Mouse (Mus musculus): ENCODE results near the gene Zswim7. TPM values are rescaled to one million over a fixed set of nuclear protein-coding genes. Genes with fewer than 3 reads are reported as not detected.
A peak's percentile ranks its signal among the peaks of the same experiment; 100 is the strongest.
"Not testable (repeated sequence)": the region's sequence is repeated elsewhere in the genome, so short reads cannot be mapped to it uniquely, and the experiment has no call there.

The Zswim7 gene
- 7.4 and 8.9 TPM in 2 replicates for total RNA-seq (2015)
- 5.1 and 9.3 TPM in 2 replicates for total RNA-seq (2017)

DNA sequence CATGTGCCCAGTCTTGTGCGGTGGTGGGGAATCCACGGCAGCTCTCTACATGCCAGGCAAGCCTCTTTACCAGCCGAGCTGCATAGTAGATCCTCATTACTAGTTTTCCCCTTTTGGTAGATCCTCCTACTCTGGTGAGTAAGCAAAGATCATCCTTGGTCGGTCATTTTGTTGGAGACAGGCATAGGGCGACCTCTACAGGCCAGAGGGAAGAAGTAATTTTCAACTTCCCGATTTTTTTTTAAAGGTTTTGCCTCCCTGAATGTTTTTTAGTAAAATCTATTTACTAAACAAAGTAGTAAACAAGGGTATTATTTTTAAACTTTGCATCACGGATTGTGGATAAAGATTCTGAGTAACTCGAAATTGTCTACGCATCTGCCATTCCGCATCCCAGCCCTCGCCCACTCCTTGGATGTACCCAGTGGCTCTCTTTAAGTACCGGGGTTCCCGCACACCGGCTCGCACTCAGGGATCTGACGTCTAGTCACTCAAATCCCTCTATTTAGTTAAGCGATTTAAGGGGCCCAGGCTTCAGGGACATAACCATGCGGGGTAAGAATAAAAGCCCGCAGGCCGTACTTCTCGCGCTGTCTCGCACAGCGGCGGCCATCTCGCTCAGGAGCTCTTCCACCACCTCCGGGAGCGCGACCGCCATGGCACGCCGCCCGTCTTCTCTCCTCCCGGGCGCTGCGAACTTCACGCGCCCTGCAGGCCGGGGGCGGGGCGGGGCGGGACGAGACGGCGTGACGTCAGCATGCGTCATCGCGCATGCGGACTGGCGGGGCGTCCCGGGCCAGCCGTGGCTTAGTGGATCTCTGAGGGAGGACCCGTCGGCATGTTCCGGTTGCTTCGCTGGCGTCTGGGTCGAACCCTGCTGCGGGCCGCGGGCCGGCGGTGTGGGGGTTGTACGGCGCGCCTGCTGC is at the start of gene Zswim7, which contains the start of gene Ttc19:
Gene Zswim7 (minus strand): TSS at position 701 of the 926 bp plus-strand sequence.
Gene Ttc19 (plus strand): TSS at position 799 of the 926 bp plus-strand sequence.
- ATAC-seq (replicated peaks; ENCODE audit: poor library complexity), result peak; percentile 72

DNA sequence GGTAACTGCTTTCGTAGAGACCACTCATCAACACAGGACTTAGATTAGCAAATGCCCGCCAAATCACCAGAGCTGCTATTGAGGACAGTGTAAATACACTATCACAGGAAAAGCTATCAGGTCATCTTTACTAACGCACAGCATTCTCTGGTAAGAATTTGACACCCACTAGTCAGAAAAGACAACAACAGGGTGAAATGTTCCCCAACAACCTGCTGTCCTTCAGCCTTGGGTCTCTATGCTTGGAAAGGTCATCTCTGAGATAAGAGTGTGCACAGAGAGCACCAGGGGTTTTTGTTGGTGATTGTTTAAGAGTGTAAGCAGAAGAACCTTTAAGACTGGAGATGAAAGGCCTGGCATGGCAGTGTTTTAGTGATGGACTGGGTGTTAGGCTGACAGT is 42.5 kb upstream of the Zswim7 start:
- no peak for ATAC-seq (replicated peaks; ENCODE audit: poor library complexity)

DNA sequence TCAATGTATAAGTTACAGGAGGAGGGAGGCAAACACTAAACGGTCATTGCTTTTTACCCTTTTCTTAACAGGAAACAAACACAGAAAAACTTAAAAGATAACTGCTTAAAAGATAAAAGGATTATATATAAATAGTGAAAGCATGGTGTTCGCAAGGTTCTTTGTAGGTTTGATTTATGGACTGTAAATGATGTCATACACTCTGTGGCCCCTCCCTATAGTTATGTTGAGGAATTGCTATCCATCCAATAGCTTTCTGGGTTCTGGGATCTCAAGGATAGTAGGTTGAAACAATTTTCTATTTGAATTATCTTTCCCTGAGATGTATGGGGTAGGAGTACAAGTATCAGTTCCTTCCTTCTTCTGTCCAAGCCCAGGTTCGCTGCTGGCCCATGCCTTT is 38.9 kb upstream of the Zswim7 start:
- no peak for ATAC-seq (replicated peaks; ENCODE audit: poor library complexity)

DNA sequence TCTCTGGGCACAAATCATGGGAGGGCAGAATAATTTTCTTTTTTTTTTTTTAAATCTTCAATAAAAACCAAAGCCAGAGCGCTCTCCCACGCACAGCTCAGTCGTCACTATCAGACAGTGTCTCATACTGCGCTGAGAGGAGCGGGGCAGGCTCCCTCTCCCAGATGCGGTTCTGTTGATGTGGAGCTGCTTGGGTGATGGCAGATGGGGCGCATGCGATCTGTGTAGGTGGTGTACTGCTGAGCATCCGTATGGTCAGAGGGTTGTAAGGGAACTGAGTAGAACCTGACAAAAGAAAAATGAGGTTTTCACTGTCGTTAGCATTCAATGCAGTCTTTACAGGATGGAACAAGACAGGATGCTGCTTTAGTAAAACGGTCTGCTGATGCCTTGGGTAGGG is 36.6 kb upstream of the Zswim7 start:
- ATAC-seq (replicated peaks; ENCODE audit: poor library complexity), result no peak

DNA sequence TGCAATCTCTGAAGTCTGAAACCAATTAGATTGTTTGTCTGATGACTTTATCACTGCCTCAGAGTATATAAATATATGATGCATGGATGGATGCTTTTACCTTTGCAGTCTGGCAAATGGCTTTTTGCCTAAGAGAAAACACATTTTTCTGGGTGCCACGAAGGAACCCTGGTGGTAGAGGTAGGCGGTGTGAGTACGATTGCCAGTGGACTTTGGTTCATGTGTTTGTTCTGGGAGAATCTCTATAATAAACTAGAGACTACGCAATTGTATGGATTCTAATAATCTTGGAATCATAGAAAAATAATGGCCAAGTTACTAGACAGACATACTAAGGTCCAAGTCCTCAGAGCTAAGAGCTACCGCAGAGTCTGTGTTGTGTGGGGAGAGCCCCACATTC is 33.8 kb upstream of the Zswim7 start:
- ATAC-seq (replicated peaks; ENCODE audit: poor library complexity), result no peak

DNA sequence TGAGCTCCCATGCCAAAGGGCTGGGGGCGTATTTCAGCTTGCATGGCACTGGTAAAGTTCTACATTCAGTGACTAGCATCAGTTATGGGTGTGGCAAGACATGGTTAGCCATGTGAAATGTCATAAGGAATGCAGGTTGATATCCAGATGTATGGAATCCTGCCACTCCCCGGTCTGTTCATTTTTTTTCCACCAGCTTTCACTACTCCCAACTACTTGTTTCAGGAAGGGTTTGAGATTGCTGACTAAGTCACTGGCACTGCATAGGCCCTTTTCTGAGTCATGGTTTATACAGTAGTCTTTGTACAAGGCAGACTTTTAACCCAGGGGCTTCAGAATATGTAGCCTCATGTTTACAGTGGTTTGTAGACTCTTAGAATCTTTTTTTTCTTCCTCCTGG is 28.1 kb upstream of the Zswim7 start:
- no peak for ATAC-seq (replicated peaks; ENCODE audit: poor library complexity)

DNA sequence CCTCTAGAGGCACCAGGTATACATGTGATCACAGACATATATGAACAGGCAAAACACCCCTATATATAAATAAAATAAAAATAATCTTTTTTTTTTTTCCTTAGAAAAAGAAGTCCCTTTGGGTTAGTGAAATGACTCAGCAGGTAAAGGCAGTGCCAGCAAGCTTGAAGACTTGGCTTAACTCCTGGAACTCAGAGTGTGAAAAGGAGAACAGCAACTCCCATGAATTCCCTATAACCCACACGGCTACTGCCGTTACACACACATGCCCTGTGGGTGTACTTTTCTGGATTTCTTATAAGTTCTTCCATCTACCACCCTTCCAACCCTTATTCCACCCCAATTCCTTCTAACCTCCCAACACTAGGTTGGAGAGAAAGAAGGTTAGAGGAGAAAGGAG is 24.7 kb upstream of the Zswim7 start:
- no peak for ATAC-seq (replicated peaks; ENCODE audit: poor library complexity)

DNA sequence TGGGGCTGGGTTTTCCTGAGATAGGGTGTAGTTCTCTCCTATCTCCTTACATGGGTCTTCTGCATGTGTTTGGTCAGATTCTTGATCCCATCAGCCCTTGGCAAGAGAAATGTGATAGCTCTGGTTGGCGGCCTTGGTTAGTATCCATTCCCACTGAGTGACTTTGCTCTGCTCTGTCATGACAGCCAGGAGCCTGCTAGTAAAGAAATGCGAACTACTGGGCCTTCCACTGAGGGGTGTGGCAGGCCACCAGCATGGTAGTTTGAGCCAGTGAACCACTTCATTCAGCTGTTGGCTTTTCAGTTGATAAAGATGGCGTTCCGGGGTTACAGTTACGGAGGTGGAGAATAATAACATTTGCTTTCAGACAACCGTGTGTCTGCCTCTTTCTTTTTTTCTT is 17.7 kb upstream of the Zswim7 start:
- ATAC-seq (replicated peaks; ENCODE audit: poor library complexity), result no peak

DNA sequence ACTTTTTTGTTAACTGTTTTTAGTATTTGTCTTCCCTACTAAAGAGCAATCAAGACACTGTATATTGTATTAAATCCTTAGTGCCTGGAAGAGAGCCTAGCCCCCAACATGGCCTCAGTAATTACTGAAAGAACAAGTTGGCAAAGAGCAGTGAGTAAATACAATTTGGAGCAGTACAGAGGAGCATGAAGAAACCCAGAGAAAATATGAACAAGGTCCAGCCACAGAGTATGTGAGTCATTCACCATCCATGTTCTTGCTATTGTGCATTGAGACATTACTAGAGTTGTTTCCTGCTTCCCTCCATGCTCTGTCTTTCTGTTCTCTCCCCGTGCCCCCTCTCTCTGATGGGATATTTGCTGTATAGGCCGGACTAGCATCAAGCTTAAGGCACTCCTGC is 12.9 kb upstream of the Zswim7 start:
- ATAC-seq (replicated peaks; ENCODE audit: poor library complexity), result no peak

DNA sequence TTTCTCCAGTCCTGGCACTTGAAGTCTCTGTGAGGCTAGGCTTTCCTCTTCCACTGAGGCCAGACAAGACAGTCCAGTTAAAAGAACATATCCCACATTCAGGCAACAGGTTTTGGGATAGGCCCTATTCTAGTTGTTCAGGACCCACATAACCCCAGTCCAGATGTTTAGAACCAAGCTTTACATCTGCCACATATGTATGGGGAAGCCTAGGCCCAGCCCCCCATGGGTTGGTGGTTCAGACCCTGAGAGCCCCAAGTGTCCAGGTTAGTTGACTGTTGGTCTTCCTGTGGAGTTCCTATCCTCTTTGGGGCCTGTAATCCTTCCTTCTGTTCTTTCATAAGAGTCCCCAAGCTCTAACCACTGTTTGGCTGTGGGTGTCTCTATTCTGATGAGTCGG is 6.5 kb upstream of the Zswim7 start:
- ATAC-seq (replicated peaks; ENCODE audit: poor library complexity), result no peak

DNA sequence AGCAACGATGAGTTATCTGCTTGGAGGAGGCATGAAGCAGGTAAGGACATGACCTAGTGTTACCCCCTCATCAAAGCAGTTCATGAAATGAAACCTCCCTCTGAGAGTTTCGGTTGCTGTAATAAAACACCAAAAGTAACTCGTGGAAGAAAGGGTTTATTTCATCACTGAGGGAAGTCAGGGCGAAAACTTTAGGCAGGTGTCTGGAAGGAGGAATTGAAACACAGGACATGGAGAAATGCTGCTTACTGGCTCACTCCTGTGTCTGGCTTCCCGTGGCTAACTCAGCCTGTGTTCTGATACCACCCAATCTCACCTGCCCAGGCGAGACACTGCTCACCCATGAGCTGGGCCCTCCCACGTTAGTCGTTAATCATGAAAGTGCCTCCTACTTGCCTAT is 3.8 kb upstream of the Zswim7 start:
- no peak for ATAC-seq (replicated peaks; ENCODE audit: poor library complexity)

DNA sequence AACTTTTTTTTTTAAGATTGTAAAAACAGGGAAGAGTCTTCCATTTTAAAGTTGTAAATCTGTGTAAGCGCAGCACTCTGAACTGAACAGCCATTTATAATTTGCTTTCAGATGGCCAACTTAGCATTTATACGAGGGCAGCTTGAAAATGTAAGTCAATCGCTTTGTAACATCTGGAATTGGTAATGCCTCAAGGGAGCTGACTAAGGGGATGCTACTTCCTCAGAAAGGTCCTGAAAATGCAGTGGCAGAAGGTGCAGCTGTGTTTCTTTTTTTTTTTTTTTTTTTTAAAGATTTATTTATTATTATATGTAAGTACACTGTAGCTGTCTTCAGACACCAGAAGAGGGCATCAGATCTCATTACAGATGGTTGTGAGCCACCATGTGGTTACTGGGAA is 2.8 kb upstream of the Zswim7 start:
- ATAC-seq (replicated peaks; ENCODE audit: poor library complexity), result not testable (repeated sequence)

DNA sequence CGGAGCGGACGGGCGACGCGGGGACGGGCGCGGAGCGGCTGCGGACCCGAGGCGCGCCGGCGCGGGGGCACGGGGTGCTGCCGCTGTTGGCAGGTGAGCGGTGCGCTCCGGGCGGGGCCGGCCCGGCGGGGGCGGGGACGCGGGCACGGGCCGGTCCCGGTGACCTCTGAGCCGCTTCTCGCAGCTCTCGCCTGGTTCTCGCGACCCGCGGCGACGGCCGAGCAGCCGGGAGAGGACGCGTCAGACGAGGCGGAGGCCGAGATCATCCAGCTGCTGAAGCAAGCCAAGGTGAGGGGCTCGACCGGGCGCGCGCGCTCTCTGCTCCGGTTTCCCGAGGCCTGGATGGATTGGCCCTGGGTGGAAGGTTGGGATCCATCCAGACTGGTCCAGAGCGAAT is 424 bp upstream of the Zswim7 start:
- peak; percentile 24 for ATAC-seq (replicated peaks; ENCODE audit: poor library complexity)

DNA sequence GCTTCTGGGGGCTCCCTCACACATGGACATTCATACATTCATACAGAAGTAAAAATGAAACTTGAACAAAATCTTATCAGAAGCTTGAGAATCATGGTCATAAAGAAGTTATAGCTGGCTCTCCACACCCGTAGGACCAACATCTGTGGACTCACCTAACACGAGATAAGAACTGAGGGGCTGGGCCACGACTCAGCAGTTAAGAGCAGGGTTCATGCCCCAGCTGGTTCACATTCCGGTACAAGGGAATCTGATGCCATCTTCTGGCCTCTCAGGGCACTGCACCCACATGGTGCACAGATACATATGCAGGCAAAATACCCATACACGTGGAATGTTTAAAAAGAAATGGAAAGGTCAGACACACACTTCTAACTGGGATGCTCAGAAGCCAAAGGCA is 3.1 kb downstream of the Zswim7 start:
- ATAC-seq (replicated peaks; ENCODE audit: poor library complexity), result peak; percentile 80

DNA sequence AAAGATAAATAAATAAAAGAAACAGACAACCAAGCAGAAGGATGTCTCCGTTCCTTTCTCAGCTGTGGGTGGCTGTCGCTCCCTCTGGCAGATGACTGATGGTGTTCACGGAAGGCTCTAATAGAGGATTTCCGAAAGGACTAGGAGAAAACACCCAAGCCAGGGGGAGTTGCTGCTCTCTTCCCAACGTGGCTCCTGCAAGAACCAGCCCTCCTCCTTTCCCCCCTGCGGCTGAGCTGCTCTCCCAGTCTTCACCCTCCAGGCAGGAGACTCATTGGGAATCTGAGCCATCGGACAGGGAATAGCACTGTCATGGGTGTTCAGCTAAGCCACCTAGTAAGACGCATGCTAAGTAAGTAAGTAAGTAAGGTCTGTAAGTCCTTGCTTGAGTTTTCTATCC is 4.1 kb downstream of the Zswim7 start:
- no peak for ATAC-seq (replicated peaks; ENCODE audit: poor library complexity)

DNA sequence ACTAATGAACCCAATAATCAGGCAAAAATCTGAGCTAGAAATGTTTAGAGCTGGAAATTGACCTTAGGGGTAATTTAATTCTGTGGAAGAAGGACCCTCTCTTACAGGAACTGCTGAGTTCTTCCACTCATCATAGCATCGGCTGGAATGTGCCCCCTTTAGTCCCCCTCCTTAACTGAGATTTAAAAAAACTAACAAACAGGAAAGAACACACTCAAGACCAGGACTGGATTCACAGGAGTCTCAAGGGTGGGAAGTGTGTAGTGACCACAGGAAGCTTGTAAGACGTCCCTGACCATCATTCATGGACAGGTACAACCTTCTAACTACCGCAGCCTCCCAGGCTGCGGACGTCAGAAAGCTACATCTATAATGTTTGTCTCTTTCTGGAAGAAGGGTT is 10.3 kb downstream of the Zswim7 start:
- ATAC-seq (replicated peaks; ENCODE audit: poor library complexity), result no peak

DNA sequence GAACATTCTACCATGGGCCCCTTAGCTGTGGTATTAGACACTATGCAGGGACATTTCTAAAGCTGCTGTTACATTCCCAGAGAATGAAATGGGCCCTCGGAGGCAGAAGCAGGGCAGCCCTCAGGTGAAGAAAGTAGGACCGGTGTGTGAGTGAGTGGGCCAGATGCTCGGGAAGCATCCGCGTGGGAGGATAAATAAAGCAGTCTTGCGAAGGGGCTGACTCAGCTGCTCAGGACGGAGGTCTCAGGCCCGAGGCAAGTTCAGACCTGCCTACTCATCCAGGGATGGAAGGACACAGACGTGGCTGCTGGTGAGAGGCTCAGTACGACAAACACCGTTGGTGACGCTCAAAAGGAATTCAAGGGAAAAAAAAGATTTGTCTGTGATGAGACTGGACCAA is 12.1 kb downstream of the Zswim7 start:
- no peak for ATAC-seq (replicated peaks; ENCODE audit: poor library complexity)

DNA sequence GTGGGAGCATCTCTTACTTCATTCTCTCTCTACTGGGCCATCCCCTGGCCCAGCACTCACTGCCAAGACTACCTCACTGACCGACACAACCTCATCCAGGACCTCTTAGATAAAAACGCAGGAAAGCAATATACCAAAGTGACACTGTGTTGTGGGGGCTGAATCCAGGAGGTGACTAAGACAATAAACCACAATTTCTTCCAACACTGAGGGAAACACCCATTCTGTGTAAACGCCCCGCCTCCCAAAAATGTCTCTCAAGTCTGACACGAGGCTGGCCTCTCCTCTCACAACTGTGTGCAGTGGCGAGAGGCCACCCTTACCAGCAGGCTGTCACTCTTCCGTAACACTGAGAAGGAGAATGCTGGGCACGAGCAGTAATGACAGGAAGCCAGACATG is 12.8 kb downstream of the Zswim7 start:
- ATAC-seq (replicated peaks; ENCODE audit: poor library complexity), result no peak

DNA sequence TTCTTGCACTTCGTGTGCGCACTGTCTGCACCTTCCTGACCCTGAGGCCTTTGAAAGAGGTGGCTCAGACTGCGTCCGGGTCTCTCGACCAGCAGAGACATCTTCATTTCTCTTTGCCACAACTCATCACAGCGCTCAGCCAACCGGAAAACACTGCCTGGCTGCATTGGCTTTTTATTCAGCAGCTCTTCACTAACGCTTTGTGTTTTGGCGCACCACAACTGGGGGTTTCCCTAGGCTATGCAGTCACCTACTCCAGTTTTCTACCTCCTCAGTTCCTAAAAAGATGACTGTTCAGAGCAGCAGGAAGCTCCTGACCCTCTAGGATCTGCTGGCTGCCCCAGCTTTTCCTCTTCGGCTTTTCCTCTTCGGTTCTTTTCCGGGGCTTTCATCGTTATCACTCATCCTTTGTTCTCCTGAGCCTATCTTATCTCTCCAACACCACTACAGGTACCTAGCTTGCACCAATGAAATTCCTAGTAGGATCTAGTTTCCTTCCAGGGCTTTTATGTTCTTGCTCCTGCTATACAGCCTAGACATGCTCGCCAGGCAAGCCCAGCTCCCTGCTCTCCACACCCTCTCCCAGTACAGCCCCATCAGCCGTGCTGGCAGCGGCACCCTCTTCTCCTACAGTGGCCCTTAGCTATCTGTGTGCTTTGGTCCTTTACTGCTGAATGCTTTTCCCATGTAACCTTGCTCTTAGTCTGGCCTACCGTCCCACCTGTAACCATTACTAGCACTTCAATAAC is 14.5 kb downstream of the Zswim7 start:
- ATAC-seq (replicated peaks; ENCODE audit: poor library complexity), result no peak

DNA sequence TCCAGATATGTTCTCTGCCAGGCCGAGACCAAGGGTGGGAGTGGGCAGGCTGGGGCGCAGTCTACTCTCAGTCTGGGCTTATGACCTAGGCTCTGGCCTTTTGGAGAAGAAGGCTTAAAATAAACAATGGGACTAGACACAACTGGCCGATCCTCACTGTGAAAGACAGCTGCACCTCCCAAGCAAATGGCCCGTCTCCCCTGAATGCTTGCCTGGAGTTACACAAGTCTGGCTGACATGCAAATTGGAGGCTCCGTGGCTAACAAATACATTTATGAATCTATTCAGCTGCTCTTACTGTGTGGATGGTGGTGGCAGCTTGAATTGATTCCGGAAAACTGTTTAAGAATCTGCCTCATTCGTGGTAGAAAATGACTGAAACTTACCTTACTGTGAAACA is 15.5 kb downstream of the Zswim7 start:
- ATAC-seq (replicated peaks; ENCODE audit: poor library complexity), result no peak

DNA sequence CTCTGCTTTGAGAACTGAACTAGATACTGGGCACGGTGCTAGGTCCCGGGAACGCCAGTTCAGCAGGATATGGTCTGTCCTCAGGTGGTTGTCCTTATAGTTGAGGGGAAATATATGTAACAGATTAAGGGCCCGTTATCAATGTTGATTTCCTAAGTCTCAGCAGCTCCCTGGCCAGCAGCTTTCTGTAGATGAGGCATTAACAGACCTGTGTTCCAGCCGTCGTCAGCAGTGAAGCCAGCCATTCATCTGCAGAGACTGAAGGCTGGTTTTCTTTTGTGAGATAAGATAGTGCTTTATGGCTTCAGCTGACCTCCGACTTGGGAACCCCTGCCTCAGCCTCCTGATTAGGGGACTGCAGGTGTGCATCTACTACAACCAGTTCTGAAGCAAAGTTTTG is 17.2 kb downstream of the Zswim7 start:
- ATAC-seq (replicated peaks; ENCODE audit: poor library complexity), result no peak

DNA sequence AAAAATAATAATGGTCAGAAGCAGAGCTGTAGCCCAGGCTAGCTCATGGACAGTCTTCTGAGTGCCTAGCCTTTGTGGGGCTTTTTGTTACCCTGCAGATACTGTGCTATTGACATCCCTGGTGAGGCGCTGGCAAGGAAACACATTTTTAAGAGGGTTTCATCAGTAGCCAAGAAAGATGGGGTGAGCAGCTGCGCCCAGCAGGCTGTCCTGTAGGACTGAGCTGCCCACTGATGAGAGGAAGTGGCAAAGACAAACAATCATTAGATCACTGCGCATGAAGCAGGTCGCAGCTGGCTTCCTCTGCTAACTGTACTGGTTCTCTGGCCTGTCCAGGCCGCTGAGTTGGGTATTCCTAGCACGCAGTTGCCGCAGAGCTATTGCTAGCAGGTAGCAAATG is 17.6 kb downstream of the Zswim7 start:
- ATAC-seq (replicated peaks; ENCODE audit: poor library complexity), result no peak

Measured in megakaryocyte progenitor cell, adult 5-6 weeks (primary cell).